Comparison of ENCODE assay signal across 8 mouse cellular contexts in the genomic region with DNA sequence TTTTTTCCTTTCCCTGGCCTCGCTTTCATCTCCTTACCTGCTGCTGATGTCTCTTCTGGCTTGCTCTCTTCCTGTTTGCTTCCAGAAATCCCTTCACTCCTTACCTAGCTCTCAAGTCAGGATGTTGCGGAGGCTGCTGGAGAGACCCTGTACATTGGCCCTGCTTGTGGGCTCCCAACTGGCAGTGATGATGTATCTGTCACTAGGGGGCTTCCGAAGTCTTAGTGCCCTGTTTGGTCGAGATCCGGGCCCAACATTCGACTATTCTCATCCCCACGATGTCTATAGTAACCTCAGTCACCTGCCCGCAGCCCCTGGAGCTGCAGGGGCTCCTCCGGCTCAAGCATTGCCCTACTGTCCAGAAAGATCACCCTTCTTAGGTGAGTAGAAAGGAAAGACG. TPM values are rescaled to one million over a fixed set of nuclear protein-coding genes. Genes with fewer than 3 reads are reported as not detected.
A peak's percentile ranks its signal among the peaks of the same experiment; 100 is the strongest.
DNase-seq lines count a peak whose midpoint lies in the region; ATAC-seq and TF ChIP-seq lines count a peak whose summit lies in the region.

No protein-coding gene starts in this region.

- peak overlapping the region; percentile 87 for H3K4me2 ChIP-seq in lung, postnatal 0 days (replicated peaks; ENCODE audit: low read depth, low read length)
- peak overlapping the region; percentile 96 for H3K4me2 ChIP-seq in limb, embryonic 13.5 days (replicated peaks)
- H3K4me2 ChIP-seq in stomach, embryonic 16.5 days (ENCODE audit: low read depth, low read length): peak overlapping the region; percentile 96

- no peak for TF ChIP-seq EP300 in heart, adult 2 months (IDR thresholded peaks at IDR 0.05; ENCODE audit: insufficient read depth, low read depth, low read length)
- TF ChIP-seq EP300 in lung, postnatal 0 days (IDR thresholded peaks at IDR 0.05): no peak

- 49% methylated on average over 10 of the region's 10 CpGs for WGBS in heart, adult 2 months
- WGBS in lung, postnatal 0 days: 45% methylated on average over 10 of the region's 10 CpGs
- 72% methylated on average over 10 of the region's 10 CpGs for WGBS in limb, embryonic 13.5 days
- WGBS in stomach, embryonic 16.5 days: 53% methylated on average over 10 of the region's 10 CpGs

- DNase-seq in heart, adult 2 months: peak in 1 of 2 experiments; percentile 11
- DNase-seq in heart, adult 11 months: no peak
- DNase-seq in lung, postnatal 0 days (ENCODE audit: low spot score): no peak
- no peak for DNase-seq in lung, postnatal 36 days
- no peak for DNase-seq in cerebellum, adult 11 months
- DNase-seq in adrenal gland, adult 18-20 months (ENCODE audit: low spot score in 2 of 2): no peak

- no peak overlapping the region; the same call in 1 of the 2 replicates for H3K4me3 ChIP-seq in heart, adult 2 months
- H3K4me3 ChIP-seq in lung, postnatal 0 days (ENCODE audit: low read depth, low read length): peak overlapping the region; percentile 4; the same call in 1 of the 2 replicates
- peak overlapping the region; percentile 65; the same call in 1 of the 2 replicates for H3K4me3 ChIP-seq in limb, embryonic 13.5 days
- peak overlapping the region; percentile 94 for H3K4me3 ChIP-seq in stomach, embryonic 16.5 days (replicated peaks; ENCODE audit: low read length)

- TF ChIP-seq POLR2A in heart, adult 2 months (IDR thresholded peaks at IDR 0.05; ENCODE audit: insufficient read depth, low read depth, low read length): no peak

- no peak for ATAC-seq in lung, postnatal 0 days
- no peak for ATAC-seq in limb, embryonic 13.5 days (ENCODE audit: low FRiP score, low read depth)
- ATAC-seq in stomach, embryonic 16.5 days (ENCODE audit: insufficient read depth, low FRiP score): no peak

- no peaks in the 10 kb centered on the region for H3K27me3 ChIP-seq in heart, adult 2 months (ENCODE audit: control insufficient read depth, insufficient read depth, low read length)
- no peaks in the 10 kb centered on the region for H3K27me3 ChIP-seq in lung, postnatal 0 days (replicated peaks; ENCODE audit: insufficient read depth, low read length)
- no peaks in the 10 kb centered on the region for H3K27me3 ChIP-seq in limb, embryonic 13.5 days
- no peaks in the 10 kb centered on the region for H3K27me3 ChIP-seq in stomach, embryonic 16.5 days (ENCODE audit: control insufficient read depth, insufficient read depth, low read length)

- H3K9ac ChIP-seq in heart, adult 2 months (ENCODE audit: low read depth, low read length): no peak overlapping the region
- H3K9ac ChIP-seq in lung, postnatal 0 days (replicated peaks; ENCODE audit: low read depth): no peak overlapping the region
- H3K9ac ChIP-seq in limb, embryonic 13.5 days: no peak overlapping the region
- H3K9ac ChIP-seq in stomach, embryonic 16.5 days (ENCODE audit: low read length): peak overlapping the region; percentile 45; the same call in 1 of the 2 replicates

- H3K27ac ChIP-seq in heart, adult 2 months: peak overlapping the region; percentile 52
- H3K27ac ChIP-seq in lung, postnatal 0 days (ENCODE audit: low read length): peak overlapping the region; percentile 28
- H3K27ac ChIP-seq in limb, embryonic 13.5 days: no peak overlapping the region
- no peak overlapping the region for H3K27ac ChIP-seq in stomach, embryonic 16.5 days (ENCODE audit: low read length)

- peaks cover 3% of the 10 kb centered on the region for H3K79me2 ChIP-seq in heart, adult 2 months (replicated peaks; ENCODE audit: control insufficient read depth, insufficient read depth, low read length)

- H3K9me3 ChIP-seq in lung, postnatal 0 days (ENCODE audit: low read length): no peaks in the 10 kb centered on the region
- no peaks in the 10 kb centered on the region for H3K9me3 ChIP-seq in limb, embryonic 13.5 days
- no peaks in the 10 kb centered on the region for H3K9me3 ChIP-seq in stomach, embryonic 16.5 days (replicated peaks; ENCODE audit: control insufficient read depth, low read length)

- intact Hi-C loops in heart, adult 2 months (cut with DNase I): no loop called here

- H3K4me1 ChIP-seq in heart, adult 2 months (ENCODE audit: control insufficient read depth, insufficient read depth, low read length): peaks cover 4% of the 10 kb centered on the region; the same call in 1 of the 2 replicates
- H3K4me1 ChIP-seq in lung, postnatal 0 days (ENCODE audit: insufficient read depth, low read depth, low read length): peaks cover 7% of the 10 kb centered on the region; the same call in 1 of the 2 replicates
- H3K4me1 ChIP-seq in limb, embryonic 13.5 days: peaks cover 22% of the 10 kb centered on the region
- H3K4me1 ChIP-seq in stomach, embryonic 16.5 days (ENCODE audit: control insufficient read depth, insufficient read depth, low read length): peaks cover 18% of the 10 kb centered on the region

- no peaks in the 10 kb centered on the region for H3K36me3 ChIP-seq in heart, adult 2 months (ENCODE audit: control insufficient read depth, insufficient read depth, low read length)
- H3K36me3 ChIP-seq in lung, postnatal 0 days (ENCODE audit: insufficient read depth, low read length): peaks cover 29% of the 10 kb centered on the region; the same call in 1 of the 2 replicates
- H3K36me3 ChIP-seq in limb, embryonic 13.5 days: peaks cover 49% of the 10 kb centered on the region
- H3K36me3 ChIP-seq in stomach, embryonic 16.5 days (ENCODE audit: control insufficient read depth, insufficient read depth, low read length): peaks cover 18% of the 10 kb centered on the region

- no peak for TF ChIP-seq CTCF in heart, adult 2 months (IDR thresholded peaks at IDR 0.05)
- TF ChIP-seq CTCF in lung, postnatal 0 days (IDR thresholded peaks at IDR 0.05): 0 out of 2 replicates have a peak, but pooled peaks have one; percentile 10

RNA-seq across cellular contexts. Expression of gene B4galt3, which starts 1.5 kb away (rescaled TPM):
- total RNA-seq in heart, adult 2 months (2021): 10 to 100 TPM; 16.4 to 17.4 TPM
- polyA plus RNA-seq in heart, adult 2 months (2012; rRNA removed): 41.9 and 45.7 TPM in 2 replicates
- polyA plus RNA-seq in lung, postnatal 0 days (2015; fragmentation: Nextera tagmentation; extraction: Ambion mirVana): 68.4 and 77.0 TPM in 2 replicates
- polyA plus RNA-seq in limb, embryonic 13.5 days (2015; fragmentation: Nextera tagmentation; extraction: Ambion mirVana): 86.2 and 94.0 TPM in 2 replicates
- polyA plus RNA-seq in stomach, embryonic 16.5 days (2015; fragmentation: Nextera tagmentation; extraction: Ambion mirVana): 70.6 and 71.5 TPM in 2 replicates
- 10 to 100 TPM; 30.5 to 37.8 TPM for total RNA-seq in adrenal gland, adult 18-20 months (2021)

RNA-seq across cellular contexts. Expression of gene Ppox, which starts 9.4 kb away (rescaled TPM):
- 10 to 100 TPM in 1 of 2 experiments, 1 to 10 TPM in 1; 9.7 to 12.0 TPM for total RNA-seq in heart, adult 2 months (2021)
- polyA plus RNA-seq in heart, adult 2 months (2012; rRNA removed): 31.4 and 33.1 TPM in 2 replicates
- polyA plus RNA-seq in lung, postnatal 0 days (2015; fragmentation: Nextera tagmentation; extraction: Ambion mirVana): 28.4 and 30.6 TPM in 2 replicates
- polyA plus RNA-seq in limb, embryonic 13.5 days (2015; fragmentation: Nextera tagmentation; extraction: Ambion mirVana): 69.7 and 77.4 TPM in 2 replicates
- polyA plus RNA-seq in stomach, embryonic 16.5 days (2015; fragmentation: Nextera tagmentation; extraction: Ambion mirVana): 44.6 and 54.5 TPM in 2 replicates
- 10 to 100 TPM; 39.4 to 43.1 TPM for total RNA-seq in adrenal gland, adult 18-20 months (2021)

RNA-seq across cellular contexts. Expression of gene Usp21, which starts 16.2 kb away (rescaled TPM):
- total RNA-seq in heart, adult 2 months (2021): 10 to 100 TPM; 19.9 to 20.1 TPM
- 31.7 and 37.9 TPM in 2 replicates for polyA plus RNA-seq in heart, adult 2 months (2012; rRNA removed)
- 38.3 and 40.9 TPM in 2 replicates for polyA plus RNA-seq in lung, postnatal 0 days (2015; fragmentation: Nextera tagmentation; extraction: Ambion mirVana)
- polyA plus RNA-seq in limb, embryonic 13.5 days (2015; fragmentation: Nextera tagmentation; extraction: Ambion mirVana): 126 TPM in 2 replicates
- 54.9 and 59.1 TPM in 2 replicates for polyA plus RNA-seq in stomach, embryonic 16.5 days (2015; fragmentation: Nextera tagmentation; extraction: Ambion mirVana)
- total RNA-seq in adrenal gland, adult 18-20 months (2021): 10 to 100 TPM; 38.5 to 41.8 TPM

RNA-seq across cellular contexts. Expression of gene Ndufs2, which starts 20.4 kb away (rescaled TPM):
- total RNA-seq in heart, adult 2 months (2021): 1,000 to 10,000 TPM; 1,369 to 1,610 TPM
- polyA plus RNA-seq in heart, adult 2 months (2012; rRNA removed): 997 and 1,250 TPM in 2 replicates
- polyA plus RNA-seq in lung, postnatal 0 days (2015; fragmentation: Nextera tagmentation; extraction: Ambion mirVana): 172 and 188 TPM in 2 replicates
- 253 and 254 TPM in 2 replicates for polyA plus RNA-seq in limb, embryonic 13.5 days (2015; fragmentation: Nextera tagmentation; extraction: Ambion mirVana)
- 259 and 260 TPM in 2 replicates for polyA plus RNA-seq in stomach, embryonic 16.5 days (2015; fragmentation: Nextera tagmentation; extraction: Ambion mirVana)
- 1,000 to 10,000 TPM in 1 of 2 experiments, 100 to 1,000 TPM in 1; 683 to 1,034 TPM for total RNA-seq in adrenal gland, adult 18-20 months (2021)

RNA-seq across cellular contexts. Expression of gene Adamts4, which starts 21.4 kb away (rescaled TPM):
- total RNA-seq in heart, adult 2 months (2021): 1 to 10 TPM in 1 of 2 experiments, under 1 TPM in 1; 0.29 to 1.5 TPM
- 0.92 and 0.94 TPM in 2 replicates for polyA plus RNA-seq in heart, adult 2 months (2012; rRNA removed)
- 2.7 and 3.3 TPM in 2 replicates for polyA plus RNA-seq in lung, postnatal 0 days (2015; fragmentation: Nextera tagmentation; extraction: Ambion mirVana)
- polyA plus RNA-seq in limb, embryonic 13.5 days (2015; fragmentation: Nextera tagmentation; extraction: Ambion mirVana): 12.7 and 14.3 TPM in 2 replicates
- polyA plus RNA-seq in stomach, embryonic 16.5 days (2015; fragmentation: Nextera tagmentation; extraction: Ambion mirVana): 11.0 and 12.8 TPM in 2 replicates
- 1 to 10 TPM; 1.5 to 3.8 TPM for total RNA-seq in adrenal gland, adult 18-20 months (2021)

Comparison
In these comparisons a context has a peak if more than half of its experiments do, and no peak if none do; other contexts are left out.
1. H3K27ac ChIP-seq: peak in heart, adult 2 months (single experiment) and lung, postnatal 0 days (single experiment); none in limb, embryonic 13.5 days (single experiment) and stomach, embryonic 16.5 days (single experiment).
2. Peak in every context shown above with its lines, with median percentiles within 50 percentile points of each other: H3K4me2 ChIP-seq.